Mouse (Mus musculus): ENCODE data around the gene Ston1. TPM values are rescaled to one million over a fixed set of nuclear protein-coding genes. Genes with fewer than 3 reads are reported as not detected.

Gene Ston1
- polyA plus RNA-seq, 1 experiment from 2014 or later = 6.2 TPM

DNA sequence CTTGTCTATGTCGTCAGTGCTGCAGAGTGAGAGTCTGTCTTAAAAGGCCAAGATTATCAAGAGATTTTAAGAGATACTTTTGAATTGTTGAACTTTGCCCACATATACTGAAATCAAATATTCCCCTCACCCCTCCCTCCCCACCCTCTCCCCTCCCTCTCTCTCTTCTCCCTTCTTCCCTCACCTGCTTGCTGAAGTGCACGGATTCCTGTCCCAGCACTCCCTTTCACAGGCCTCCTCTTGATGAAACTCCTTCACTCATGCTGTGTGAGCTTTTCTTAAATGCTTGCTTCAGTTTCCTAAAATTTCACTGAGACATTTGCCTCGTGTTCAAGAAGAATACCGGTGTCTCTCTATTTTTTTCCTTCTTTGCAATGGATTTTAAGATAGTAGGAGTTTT, 105.6 kb downstream of the Ston1 start:
- 38% methylated on average over 4 of the region's 4 CpGs for WGBS

GRCm38 (mm10) chr17:88706231-88706649, 108.8 kb downstream of the Ston1 start:
- Histone ChIP-seq H3K9ac (no peak overlapping the region), H3K9me3 (no peaks in the 10 kb centered on the region), H3K36me3 (no peaks in the 10 kb centered on the region), H3K4me3 (replicated peaks) (no peak overlapping the region), H3K27me3 (replicated peaks) (no peaks in the 10 kb centered on the region), H3K27ac (no peak overlapping the region), H3K4me2 (replicated peaks) (no peak overlapping the region), H3K4me1 (replicated peaks) (no peaks in the 10 kb centered on the region; the same call in 1 of the 2 replicates)
- ATAC-seq = no peak
- 57% methylated on average over 8 of the region's 8 CpGs for WGBS

More for the DNA sequence above, 105.6 kb downstream of the Ston1 start:
- no peaks in the 10 kb centered on the region for H3K9me3 ChIP-seq
- no peak for ATAC-seq
- no peaks in the 10 kb centered on the region; the same call in 1 of the 2 replicates for H3K4me1 ChIP-seq (replicated peaks)
- no peaks in the 10 kb centered on the region for H3K27me3 ChIP-seq (replicated peaks)
- no peak overlapping the region for H3K4me2 ChIP-seq (replicated peaks)
- no peaks in the 10 kb centered on the region for H3K36me3 ChIP-seq
- H3K4me3 ChIP-seq (replicated peaks) = no peak overlapping the region
- H3K27ac ChIP-seq = no peak overlapping the region
- no peak overlapping the region for H3K9ac ChIP-seq

Other genes starting within 250 kb of the Ston1 start
- 16.2 and 16.4 TPM in 2 replicates for gene Foxn2, start 157.0 kb upstream of the Ston1 start, polyA plus RNA-seq (2015; fragmentation: Nextera tagmentation; extraction: Ambion mirVana)
- 21.4 and 22.4 TPM in 2 replicates for gene Ppp1r21, start 67.6 kb upstream of the Ston1 start, polyA plus RNA-seq (2015; fragmentation: Nextera tagmentation; extraction: Ambion mirVana)
- gene Gtf2a1l, start 71.0 kb downstream of the Ston1 start, polyA plus RNA-seq (2015; fragmentation: Nextera tagmentation; extraction: Ambion mirVana) = 0.21 and 0.36 TPM in 2 replicates
- gene Lhcgr, start 194.3 kb downstream of the Ston1 start, polyA plus RNA-seq (2015; fragmentation: Nextera tagmentation; extraction: Ambion mirVana) = 0.09 TPM in 1 of 2 replicates, not detected in the other

Measured in intestine, embryonic 15.5 days (tissue).